Mouse (Mus musculus) lung, embryonic 14.5 days (tissue): ENCODE data around the gene Tex10. TPM values are rescaled to one million over a fixed set of nuclear protein-coding genes. Genes with fewer than 3 reads are reported as not detected.

Experiments
- ATAC-seq: fragments of 200-750 bp; cut with Nextera tagmentation; 2 replicates; pipeline ENCODE4 v1.8.0; 2017; ENCODE audit warnings: mild to moderate bottlenecking, moderate TSS enrichment, moderate library complexity; ENCODE audit not compliant: insufficient read depth
- DNase-seq: peaks from one replicate; pipeline ENCODE4 v3.0.0-alpha.2; 2015
- H3K27ac ChIP-seq: fragments of 300-500 bp; sonication (generic); 2 replicates; pipeline ENCODE4 v1.5.1; 2014; ENCODE audit warnings: low read depth, mild to moderate bottlenecking, moderate library complexity
- H3K27me3 ChIP-seq: fragments of 300-500 bp; sonication (generic); 2 replicates; pipeline ENCODE4 v1.6.1; 2014; ENCODE audit warnings: low read length, control low read depth; ENCODE audit not compliant: insufficient read depth
- H3K36me3 ChIP-seq: fragments of 300-500 bp; sonication (generic); 2 replicates; pipeline ENCODE4 v1.6.1; 2014; ENCODE audit warnings: control low read depth; ENCODE audit not compliant: insufficient read depth
- H3K4me1 ChIP-seq: fragments of 300-500 bp; sonication (generic); 2 replicates; pipeline ENCODE4 v1.6.1; 2014; ENCODE audit warnings: antibody characterized with exemption, control low read depth; ENCODE audit not compliant: insufficient read depth
- H3K4me2 ChIP-seq: fragments of 300-500 bp; sonication (generic); 2 replicates; pipeline ENCODE4 v1.6.1; 2014; ENCODE audit warnings: mild to moderate bottlenecking
- H3K4me3 ChIP-seq: fragments of 300-500 bp; sonication (generic); 2 replicates; pipeline ENCODE4 v1.5.1; 2014; ENCODE audit warnings: low read depth, low read length
- H3K9ac ChIP-seq: fragments of 300-500 bp; sonication (generic); 2 replicates; pipeline ENCODE4 v1.6.1; 2014
- H3K9me3 ChIP-seq: fragments of 300-500 bp; sonication (generic); 2 replicates; pipeline ENCODE4 v1.6.1; 2016; ENCODE audit warnings: low read depth, low read length, control low read depth
- CTCF ChIP-seq: IDR thresholded peaks from 2 replicates; pipeline ENCODE4 v1.5.1; 2016; ENCODE audit warnings: antibody characterized with exemption, low read depth
- WGBS: fragments of 180-500 bp; shearing (Covaris S2); extraction: QIAGEN DNeasy Blood & Tissue Kit; methylation state at CpG from one replicate; pipeline ENCODE4 v1.1.7; 2014; 5-methylcytosine and 5-hydroxymethylcytosine counted together
- polyA plus RNA-seq: library from polyadenylated mRNA; unstranded; fragments of >200 nt; fragmentation: Nextera tagmentation; extraction: Ambion mirVana; gene quantifications from 2 replicates; pipeline ENCODE4 v1.2.1, GENCODE M21; 2014

The Tex10 gene
- polyA plus RNA-seq = 71.4 and 73.3 TPM in 2 replicates

GRCm38 (mm10) chr4:48472792-48473650, at the start of gene Tex10:
Gene Tex10 (minus strand): TSS chr4:48473459.
- H3K36me3 ChIP-seq = peaks cover 8% of the 10 kb centered on the region; the same call in 1 of the 2 replicates
- H3K9ac ChIP-seq = peak within 1 kb of the TSS; percentile 96
- ATAC-seq (peak; percentile 94), DNase-seq (peak; percentile 97)
- H3K4me3 ChIP-seq = peak within 1 kb of the TSS; percentile 95
- H3K27me3 ChIP-seq = no peaks in the 10 kb centered on the region
- H3K4me1 ChIP-seq = no peaks in the 10 kb centered on the region
- TF ChIP-seq CTCF = no peak
- no peaks in the 10 kb centered on the region for H3K9me3 ChIP-seq
- H3K4me2 ChIP-seq = peak within 1 kb of the TSS; percentile 82
- peak within 1 kb of the TSS; percentile 87 for H3K27ac ChIP-seq
- WGBS = 1% methylated on average over 89 of the region's 89 CpGs

- Histone ChIP-seq H3K4me3 (no peak overlapping the region), H3K36me3 (no peaks in the 10 kb centered on the region), H3K27me3 (no peaks in the 10 kb centered on the region), H3K4me2 (no peak overlapping the region), H3K9me3 (no peaks in the 10 kb centered on the region), H3K4me1 (no peaks in the 10 kb centered on the region), H3K9ac (no peak overlapping the region), H3K27ac (no peak overlapping the region)
- DNase-seq = no peak
- 57% methylated on average over 2 of the region's 2 CpGs for WGBS
- TF ChIP-seq CTCF = no peak
- no peak for ATAC-seq
Observed at GRCm38 (mm10) chr4:48510861-48511260, 37.6 kb upstream of the Tex10 start.

- no peaks in the 10 kb centered on the region for H3K27me3 ChIP-seq
- WGBS = 18% methylated on average over 2 of the region's 2 CpGs
- ATAC-seq (no peak), DNase-seq (peak; percentile 30)
- H3K9ac ChIP-seq = no peak overlapping the region
- H3K9me3 ChIP-seq = no peaks in the 10 kb centered on the region
- H3K4me1 ChIP-seq = no peaks in the 10 kb centered on the region
- no peaks in the 10 kb centered on the region for H3K36me3 ChIP-seq
- H3K4me2 ChIP-seq = no peak overlapping the region
- no peak overlapping the region for H3K4me3 ChIP-seq
- no peak overlapping the region for H3K27ac ChIP-seq
- no peak for TF ChIP-seq CTCF
Observed at GRCm38 (mm10) chr4:48492510-48492909, 19.3 kb upstream of the Tex10 start.

- 1% methylated on average over 14 of the region's 14 CpGs for WGBS
- 0 out of 2 replicates have a peak overlapping the region, but pooled peaks have one; percentile 13 for H3K9ac ChIP-seq
Observed at GRCm38 (mm10) chr4:48491290-48491743, 18.1 kb upstream of the Tex10 start.

GRCm38 (mm10) chr4:48488916-48489315, 15.7 kb upstream of the Tex10 start:
- no peak for DNase-seq
- no peaks in the 10 kb centered on the region for H3K9me3 ChIP-seq
- no peak overlapping the region for H3K9ac ChIP-seq
- H3K36me3 ChIP-seq = no peaks in the 10 kb centered on the region
- no peaks in the 10 kb centered on the region for H3K27me3 ChIP-seq
- no peak for TF ChIP-seq CTCF
- no peak overlapping the region for H3K4me2 ChIP-seq
- WGBS = 80% methylated on average over 2 of the region's 2 CpGs
- no peak overlapping the region for H3K27ac ChIP-seq
- no peak overlapping the region for H3K4me3 ChIP-seq
- no peak for ATAC-seq
- H3K4me1 ChIP-seq = no peaks in the 10 kb centered on the region

More at GRCm38 (mm10) chr4:48491290-48491743, 18.1 kb upstream of the Tex10 start:
- ATAC-seq (peak; percentile 88), DNase-seq (peak; percentile 65)
- no peak overlapping the region for H3K27ac ChIP-seq
- no peaks in the 10 kb centered on the region for H3K4me1 ChIP-seq
- H3K4me3 ChIP-seq = peak overlapping the region; percentile 19; the same call in 1 of the 2 replicates
- H3K4me2 ChIP-seq = peak overlapping the region; percentile 44
- no peaks in the 10 kb centered on the region for H3K9me3 ChIP-seq
- H3K36me3 ChIP-seq = no peaks in the 10 kb centered on the region
- H3K27me3 ChIP-seq = no peaks in the 10 kb centered on the region
- TF ChIP-seq CTCF = no peak

- 24% methylated on average over 2 of the region's 2 CpGs for WGBS
- Histone ChIP-seq H3K4me1 (no peaks in the 10 kb centered on the region), H3K4me3 (no peak overlapping the region), H3K36me3 (no peaks in the 10 kb centered on the region), H3K27ac (no peak overlapping the region), H3K4me2 (no peak overlapping the region), H3K9me3 (peaks cover 7% of the 10 kb centered on the region; the same call in 1 of the 2 replicates), H3K27me3 (no peaks in the 10 kb centered on the region), H3K9ac (no peak overlapping the region)
- TF ChIP-seq CTCF = peak; percentile 54
- no peak for ATAC-seq
- DNase-seq = peak; percentile 60
Observed at GRCm38 (mm10) chr4:48481287-48481686, 8.0 kb upstream of the Tex10 start.

- H3K36me3 ChIP-seq = peaks cover 2% of the 10 kb centered on the region; the same call in 1 of the 2 replicates
- no peaks in the 10 kb centered on the region for H3K27me3 ChIP-seq
- H3K27ac ChIP-seq = no peak overlapping the region
- DNase-seq = no peak
- no peaks in the 10 kb centered on the region for H3K4me1 ChIP-seq
- 75% methylated on average over 2 of the region's 2 CpGs for WGBS
- 0 out of 2 replicates have a peak overlapping the region, but pooled peaks have one; percentile 96 for H3K9ac ChIP-seq
- H3K4me2 ChIP-seq = peak overlapping the region; percentile 82
- TF ChIP-seq CTCF = no peak
- H3K9me3 ChIP-seq = peaks cover 1% of the 10 kb centered on the region; the same call in 1 of the 2 replicates
- peak overlapping the region; percentile 95 for H3K4me3 ChIP-seq
- peak; percentile 14 for ATAC-seq
Observed at GRCm38 (mm10) chr4:48473651-48474011, 372 bp upstream of the Tex10 start.
